In genomic region chr13:92636910-92637275, GRCm38 (mm10) we compare ENCODE assay signal across 8 mouse cellular contexts. TPM values are rescaled to one million over a fixed set of nuclear protein-coding genes. Genes with fewer than 3 reads are reported as not detected.
DNase-seq lines count a peak whose midpoint lies in the region; ATAC-seq and TF ChIP-seq lines count a peak whose summit lies in the region.

No protein-coding gene starts in this region.

- peak; percentile 63 for ATAC-seq in intestine, embryonic 14.5 days (replicated peaks; ENCODE audit: low FRiP score, low TSS enrichment, low read depth)
- ATAC-seq in midbrain, postnatal 0 days (ENCODE audit: low FRiP score) = 0 out of 2 replicates have a peak, but pooled peaks have one; percentile 39

- H3K4me3 ChIP-seq in intestine, embryonic 14.5 days (ENCODE audit: low read depth, low read length) = no peak overlapping the region
- no peak overlapping the region for H3K4me3 ChIP-seq in midbrain, postnatal 0 days (ENCODE audit: low read depth, low read length)

- peak; percentile 38 to 42 for DNase-seq in cerebellum, postnatal 10 days
- DNase-seq in cerebellum, adult 11 months = no peak
- DNase-seq in brain, embryonic 14.5 days (ENCODE audit: low read depth) = peak; percentile 90
- DNase-seq in frontal cortex, postnatal 36 days (ENCODE audit: low spot score in 2 of 2) = peak; percentile 49 to 76
- peak; percentile 70 for DNase-seq in intestine, embryonic 14.5 days (ENCODE audit: low spot score)
- peak; percentile 74 for DNase-seq in liver
- DNase-seq in midbrain, postnatal 0 days (ENCODE audit: low spot score) = peak; percentile 68
- DNase-seq in splenic B cell, adult 2 months (ENCODE audit: low read depth, low spot score) = peak; percentile 67

- peak overlapping the region; percentile 7; the same call in 1 of the 2 replicates for H3K4me2 ChIP-seq in intestine, embryonic 14.5 days (ENCODE audit: low read length)
- H3K4me2 ChIP-seq in midbrain, postnatal 0 days (ENCODE audit: low read depth, low read length, poor library complexity, severe bottlenecking) = no peak overlapping the region

- TF ChIP-seq CTCF in brain, embryonic 14.5 days (IDR thresholded peaks at IDR 0.05; ENCODE audit: borderline replicate concordance, extremely low read depth, insufficient read depth, insufficient read length) = no peak
- no peak for TF ChIP-seq CTCF in midbrain, postnatal 0 days (IDR thresholded peaks at IDR 0.05)

- no peak for TF ChIP-seq POLR2A in brain, embryonic 14.5 days (IDR thresholded peaks at IDR 0.05; ENCODE audit: borderline replicate concordance, extremely low read depth, insufficient read depth, insufficient read length, poor library complexity, severe bottlenecking)

- H3K27ac ChIP-seq in intestine, embryonic 14.5 days (ENCODE audit: low read depth) = 0 out of 2 replicates have a peak overlapping the region, but pooled peaks have one; percentile 17
- H3K27ac ChIP-seq in midbrain, postnatal 0 days (ENCODE audit: low read depth, low read length) = no peak overlapping the region

- under 1% methylated on average over 7 of the region's 7 CpGs for WGBS in intestine, embryonic 14.5 days
- 6% methylated on average over 7 of the region's 7 CpGs for WGBS in midbrain, postnatal 0 days

- H3K4me1 ChIP-seq in intestine, embryonic 14.5 days (replicated peaks; ENCODE audit: control insufficient read depth, insufficient read depth, low read length) = peaks cover 55% of the 10 kb centered on the region
- H3K4me1 ChIP-seq in midbrain, postnatal 0 days (ENCODE audit: insufficient read depth, low read length) = peaks cover 2% of the 10 kb centered on the region; the same call in 1 of the 2 replicates

- H3K36me3 ChIP-seq in intestine, embryonic 14.5 days (ENCODE audit: control insufficient read depth, insufficient read depth, low read length) = no peaks in the 10 kb centered on the region
- H3K36me3 ChIP-seq in midbrain, postnatal 0 days (ENCODE audit: insufficient read depth, low read length) = no peaks in the 10 kb centered on the region
- H3K36me3 ChIP-seq in splenic B cell, adult 2 months (ENCODE audit: control insufficient read depth, insufficient read depth, low read length, poor library complexity, severe bottlenecking) = 0 out of 2 replicates have a peak, but pooled peaks cover 1% of the 10 kb centered on the region

- H3K9me3 ChIP-seq in intestine, embryonic 14.5 days (ENCODE audit: control insufficient read depth, low read length) = no peaks in the 10 kb centered on the region
- H3K9me3 ChIP-seq in midbrain, postnatal 0 days (ENCODE audit: low read length) = no peaks in the 10 kb centered on the region

- H3K27me3 ChIP-seq in intestine, embryonic 14.5 days (replicated peaks; ENCODE audit: control insufficient read depth, insufficient read depth, low read length) = no peaks in the 10 kb centered on the region
- no peaks in the 10 kb centered on the region for H3K27me3 ChIP-seq in midbrain, postnatal 0 days (ENCODE audit: insufficient read depth, low read length)
- no peaks in the 10 kb centered on the region for H3K27me3 ChIP-seq in splenic B cell, adult 2 months (ENCODE audit: control insufficient read depth, insufficient read depth, low read length, poor library complexity, severe bottlenecking)

- H3K9ac ChIP-seq in intestine, embryonic 14.5 days (ENCODE audit: low read length) = no peak overlapping the region
- H3K9ac ChIP-seq in midbrain, postnatal 0 days (replicated peaks; ENCODE audit: low read length, poor library complexity, severe bottlenecking) = no peak overlapping the region

RNA-seq across cellular contexts. Expression of gene Serinc5, which starts 26.0 kb away (rescaled TPM):
- 31.7 and 34.8 TPM in 2 replicates for polyA plus RNA-seq in brain, embryonic 14.5 days (2012; rRNA removed)
- 24.9 and 27.3 TPM in 2 replicates for polyA plus RNA-seq in intestine, embryonic 14.5 days (2014; fragmentation: Nextera tagmentation; extraction: Ambion mirVana)
- total RNA-seq in midbrain, postnatal 0 days (2014; rRNA removed) = 38.4 and 40.7 TPM in 2 replicates
- 12.8 and 13.5 TPM in 2 replicates for polyA plus RNA-seq in midbrain, postnatal 0 days (2015; fragmentation: Nextera tagmentation; extraction: Ambion mirVana)
